In the genomic region with DNA sequence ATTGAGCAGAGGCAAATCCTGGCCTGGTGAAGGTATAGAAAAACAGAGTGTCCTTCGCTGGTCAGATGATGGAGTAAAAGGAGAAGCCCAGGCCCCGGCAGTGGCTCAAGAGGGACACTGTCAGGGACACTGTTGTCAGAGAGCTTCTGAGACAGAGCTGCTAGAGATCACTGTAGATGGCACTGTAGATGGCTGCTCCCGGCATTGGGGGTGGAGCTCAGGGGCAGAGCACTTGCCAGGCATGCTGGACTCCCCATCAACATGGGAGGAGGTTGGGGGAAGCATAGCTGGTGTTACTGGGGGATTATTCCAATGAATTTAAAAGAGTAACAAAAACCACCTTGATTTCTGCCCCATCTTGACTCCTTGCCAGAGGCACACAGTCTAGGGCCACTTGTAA, we compare ENCODE assay signal across 22 mouse cellular contexts. TPM values are rescaled to one million over a fixed set of nuclear protein-coding genes. Genes with fewer than 3 reads are reported as not detected.
DNase-seq lines count a peak whose midpoint lies in the region; ATAC-seq and TF ChIP-seq lines count a peak whose summit lies in the region.
"Had no signal": no experiment of that assay in that cellular context is flagged by ENCODE, and none has a peak within 500 bp of the region (broad histone marks: within the 10 kb centered on the region; RNA-seq: fewer than 3 reads in every experiment).

No protein-coding gene starts in this region.

- no peak for TF ChIP-seq POLR2A in cerebellum, adult 2 months (IDR thresholded peaks at IDR 0.05; ENCODE audit: borderline replicate concordance, insufficient read depth, low read length)
- TF ChIP-seq POLR2A in MEL (IDR thresholded peaks at IDR 0.05; ENCODE audit: control insufficient read depth in 1 of 2, insufficient read depth in 1 of 2, low read depth in 1 of 2, low read length in 2 of 2, poor library complexity in 1 of 2), result no peak

- H3K27me3 ChIP-seq in cerebellum, adult 2 months (ENCODE audit: control insufficient read depth, insufficient read depth, low read length), result no peaks in the 10 kb centered on the region
- H3K27me3 ChIP-seq in heart, embryonic 11.5 days (ENCODE audit: control insufficient read depth, insufficient read depth, low read length), result no peaks in the 10 kb centered on the region
- no peaks in the 10 kb centered on the region for H3K27me3 ChIP-seq in MEL (ENCODE audit: control insufficient read depth in 1 of 2, insufficient read depth in 2 of 2, low read length in 2 of 2)
- H3K27me3 ChIP-seq in heart, embryonic 16.5 days (ENCODE audit: control insufficient read depth, insufficient read depth, low read length), result no peaks in the 10 kb centered on the region
- H3K27me3 ChIP-seq: hindbrain, embryonic 13.5 days; neural tube, embryonic 15.5 days had no signal

- ATAC-seq in heart, embryonic 11.5 days (replicated peaks; ENCODE audit: insufficient number of reproducible peaks, low FRiP score, low TSS enrichment), result no peak
- ATAC-seq in heart, embryonic 16.5 days (replicated peaks; ENCODE audit: extremely low read depth, insufficient read depth, low FRiP score), result no peak
- ATAC-seq: forebrain, embryonic 16.5 days; inflammation-experienced regulatory T-cells, adult 6 months; lung, postnatal 0 days; midbrain, embryonic 16.5 days had no signal

- peaks cover 9% of the 10 kb centered on the region; the same call in 1 of the 2 replicates for H3K36me3 ChIP-seq in heart, embryonic 11.5 days (ENCODE audit: control insufficient read depth, insufficient read depth, low read length)
- H3K36me3 ChIP-seq in MEL (ENCODE audit: control insufficient read depth in 1 of 2, insufficient read depth in 2 of 2, low read length in 2 of 2), result peaks cover 5 to 29% of the 10 kb centered on the region in 2 experiments; a peak in 3 of 4 replicates
- peaks cover 19% of the 10 kb centered on the region for H3K36me3 ChIP-seq in heart, embryonic 16.5 days (ENCODE audit: control insufficient read depth, insufficient read depth)
- H3K36me3 ChIP-seq: G1E had no signal

- intact Hi-C loops in heart, postnatal 25 days (cut with DNase I), result no loop called here

- peaks cover 2% of the 10 kb centered on the region; the same call in 1 of the 2 replicates for H3K79me2 ChIP-seq in MEL (ENCODE audit: control insufficient read depth, insufficient read depth, low read length, poor library complexity)

- no peak overlapping the region for H3K9ac ChIP-seq in heart, embryonic 11.5 days (ENCODE audit: low read depth, low read length)
- H3K9ac ChIP-seq in MEL (ENCODE audit: control insufficient read depth, low read depth, low read length, poor library complexity, severe bottlenecking), result peak overlapping the region; percentile 18; the same call in 1 of the 2 replicates
- peak overlapping the region; percentile 15; the same call in 1 of the 2 replicates for H3K9ac ChIP-seq in heart, embryonic 16.5 days (ENCODE audit: low read length)
- H3K9ac ChIP-seq: hindbrain, embryonic 13.5 days; neural tube, embryonic 15.5 days had no signal

- H3K27ac ChIP-seq in cerebellum, adult 2 months (ENCODE audit: insufficient read depth, low read length), result peak overlapping the region; percentile 52
- H3K27ac ChIP-seq in heart, embryonic 11.5 days (ENCODE audit: low read depth, low read length), result peak overlapping the region; percentile 98; the same call in 1 of the 2 replicates
- peak overlapping the region; percentile 79 for H3K27ac ChIP-seq in MEL (ENCODE audit: control insufficient read depth, low read depth, low read length)
- H3K27ac ChIP-seq in heart, embryonic 16.5 days (ENCODE audit: low read length), result peak overlapping the region; percentile 99; the same call in 1 of the 2 replicates
- H3K27ac ChIP-seq: hindbrain, embryonic 13.5 days had no signal

- no peak for TF ChIP-seq CTCF in cerebellum, adult 2 months (IDR thresholded peaks at IDR 0.05; ENCODE audit: borderline replicate concordance, insufficient read depth, low read depth, low read length)
- no peak for TF ChIP-seq CTCF in MEL (IDR thresholded peaks at IDR 0.05 in 2 of 3, conservative IDR thresholded peaks at IDR 0.05 in 1 of 3; ENCODE audit: control insufficient read depth in 1 of 3, insufficient read depth in 1 of 3, low read depth in 2 of 3, low read length in 3 of 3, poor library complexity in 1 of 3, severe bottlenecking in 1 of 3)

- WGBS in cerebellum, adult 2 months, result 31% methylated on average over 3 of the region's 3 CpGs
- 63% methylated on average over 3 of the region's 3 CpGs for WGBS in heart, embryonic 11.5 days (ENCODE audit: insufficient replicate concordance)
- 49% methylated on average over 3 of the region's 3 CpGs for WGBS in heart, embryonic 16.5 days

- no peak for TF ChIP-seq EP300 in MEL (IDR thresholded peaks at IDR 0.05; ENCODE audit: low read depth in 1 of 2, low read length in 2 of 2)

- H3K9me3 ChIP-seq in heart, embryonic 11.5 days (replicated peaks; ENCODE audit: control insufficient read depth, low read length), result no peaks in the 10 kb centered on the region
- no peaks in the 10 kb centered on the region for H3K9me3 ChIP-seq in MEL (replicated peaks; ENCODE audit: insufficient read depth, low read length)
- H3K9me3 ChIP-seq in heart, embryonic 16.5 days (replicated peaks; ENCODE audit: control insufficient read depth, low read length), result no peaks in the 10 kb centered on the region
- H3K9me3 ChIP-seq: G1E; hindbrain, embryonic 13.5 days; neural tube, embryonic 15.5 days had no signal

- TF ChIP-seq RAD21 in MEL (IDR thresholded peaks at IDR 0.05; ENCODE audit: low read depth, low read length), result no peak

- H3K4me2 ChIP-seq in heart, embryonic 11.5 days, result no peak overlapping the region
- no peak overlapping the region for H3K4me2 ChIP-seq in heart, embryonic 16.5 days (ENCODE audit: low read depth, low read length)
- H3K4me2 ChIP-seq: hindbrain, embryonic 13.5 days; neural tube, embryonic 15.5 days had no signal

- peaks cover 59% of the 10 kb centered on the region for H3K4me1 ChIP-seq in cerebellum, adult 2 months (ENCODE audit: control insufficient read depth, insufficient read depth, low read length)
- H3K4me1 ChIP-seq in heart, embryonic 11.5 days (ENCODE audit: control insufficient read depth, insufficient read depth, low read length), result peaks cover 36% of the 10 kb centered on the region
- H3K4me1 ChIP-seq in MEL (ENCODE audit: control insufficient read depth in 1 of 2, insufficient read depth in 2 of 2, low read length in 2 of 2), result peaks cover 25 to 33% of the 10 kb centered on the region in 2 experiments
- peaks cover 43% of the 10 kb centered on the region for H3K4me1 ChIP-seq in heart, embryonic 16.5 days (ENCODE audit: control insufficient read depth, insufficient read depth, low read length)

- DNase-seq in cerebellum, adult 2 months, result peak in 1 of 2 experiments; percentile 57
- DNase-seq in cerebellum, adult 8-10 months, result no peak
- DNase-seq in heart, postnatal 25 days (ENCODE audit: low spot score), result no peak
- no peak for DNase-seq in MEL (ENCODE audit: low read depth, low spot score)
- DNase-seq in c-Kit-positive CD71-positive TER-119-positive erythroid progenitor cells, embryonic 14.5 days (ENCODE audit: low spot score), result no peak
- DNase-seq: adrenal gland, postnatal 25 days; kidney, adult 2 months; kidney, postnatal 10 days; left cerebral cortex, postnatal 4 days; liver; right cerebral cortex, postnatal 14 days; spleen, adult 18-20 months; thymus, postnatal 25 days had no signal

- no peak overlapping the region for H3K4me3 ChIP-seq in cerebellum, adult 2 months (replicated peaks; ENCODE audit: insufficient read depth, low read depth, low read length)
- H3K4me3 ChIP-seq in heart, embryonic 11.5 days (ENCODE audit: low read depth, low read length), result no peak overlapping the region
- H3K4me3 ChIP-seq in MEL (ENCODE audit: control insufficient read depth in 1 of 2, insufficient read depth in 1 of 2, low read depth in 2 of 2, low read length in 2 of 2), result no peak overlapping the region
- no peak overlapping the region for H3K4me3 ChIP-seq in heart, embryonic 16.5 days (ENCODE audit: low read length)
- H3K4me3 ChIP-seq: hindbrain, embryonic 13.5 days; neural tube, embryonic 15.5 days had no signal

TF ChIP-seq in MEL, 35 proteins besides CTCF, POLR2A, EP300 and RAD21:
- no peak for TF ChIP-seq ZC3H11A (IDR thresholded peaks at IDR 0.05; ENCODE audit: low read depth, low read length)
- no peak for TF ChIP-seq MAFK (IDR thresholded peaks at IDR 0.05; ENCODE audit: borderline replicate concordance, low read depth, low read length)
- no peak for TF ChIP-seq MAZ (IDR thresholded peaks at IDR 0.05; ENCODE audit: low read depth, low read length)
- no peak for TF ChIP-seq NELFE (IDR thresholded peaks at IDR 0.05; ENCODE audit: low read depth, low read length)
- TF ChIP-seq POLR2AphosphoS2 (IDR thresholded peaks at IDR 0.05; ENCODE audit: low read length), result no peak
- no peak for TF ChIP-seq ZMIZ1 (IDR thresholded peaks at IDR 0.05; ENCODE audit: low read depth, low read length)
- no peak for TF ChIP-seq MYB (IDR thresholded peaks at IDR 0.05; ENCODE audit: low read depth, low read length)
- TF ChIP-seq HCFC1 (IDR thresholded peaks at IDR 0.05; ENCODE audit: low read depth, low read length), result no peak
- no peak for TF ChIP-seq TAL1 (IDR thresholded peaks at IDR 0.05; ENCODE audit: low read length)
- TF ChIP-seq CHD2 (IDR thresholded peaks at IDR 0.05; ENCODE audit: low read length), result no peak
- TF ChIP-seq USF2 (IDR thresholded peaks at IDR 0.05; ENCODE audit: borderline replicate concordance in 1 of 2, insufficient read depth in 1 of 2, low read depth in 1 of 2, low read length in 2 of 2), result no peak
- no peak for TF ChIP-seq TCF12 (IDR thresholded peaks at IDR 0.05; ENCODE audit: low read depth, low read length)
- no peak for TF ChIP-seq ZNF384 (IDR thresholded peaks at IDR 0.05; ENCODE audit: low read depth, low read length)
- TF ChIP-seq USF1 (IDR thresholded peaks at IDR 0.05; ENCODE audit: low read depth, low read length), result no peak

RNA-seq across cellular contexts. Expression of a gene that starts 51.4 kb away (rescaled TPM):
- polyA plus RNA-seq in cerebellum, adult 2 months (2012; rRNA removed), result 43.2 and 47.6 TPM in 2 replicates
- 55.1 and 60.1 TPM in 2 replicates for polyA plus RNA-seq in heart, embryonic 11.5 days (2014; fragmentation: Nextera tagmentation; extraction: Ambion mirVana)
- 10 to 100 TPM; 85.3 to 95.1 TPM for total RNA-seq in heart, postnatal 25 days (2021)
- total RNA-seq in MEL (2012; rRNA removed), result 15.4 and 15.9 TPM in 2 replicates
- polyA plus RNA-seq in MEL (2012; ENCODE audit: insufficient read depth in 1 of 2, insufficient read length in 2 of 2, low read depth in 1 of 2, low replicate concordance in 2 of 2, missing spikeins in 1 of 2), result 10 to 100 TPM in 1 of 2 experiments, not detected in 1; 34.4 TPM
- 55.1 and 82.6 TPM in 2 replicates for polyA plus RNA-seq in heart, embryonic 16.5 days (2015; fragmentation: Nextera tagmentation; extraction: Ambion mirVana)
